Mouse (Mus musculus): ENCODE data around the gene Mad2l1. TPM values are rescaled to one million over a fixed set of nuclear protein-coding genes. Genes with fewer than 3 reads are reported as not detected.

Mad2l1 gene
- 86.3 and 96.0 TPM in 2 replicates for polyA plus RNA-seq (2016; fragmentation: Nextera tagmentation; extraction: Ambion mirVana)

- Histone ChIP-seq H3K36me3 (peaks cover 13% of the 10 kb centered on the region), H3K4me3 (peak within 1 kb of the TSS; percentile 74), H3K27me3 (no peaks in the 10 kb centered on the region), H3K27ac (replicated peaks) (peak within 1 kb of the TSS; percentile 83), H3K4me1 (peaks cover 11% of the 10 kb centered on the region), H3K9me3 (no peaks in the 10 kb centered on the region), H3K9ac (replicated peaks) (peak within 1 kb of the TSS; percentile 70), H3K4me2 (replicated peaks) (peak within 1 kb of the TSS; percentile 66)
- under 1% methylated on average over 57 of the region's 57 CpGs for WGBS
- peak; percentile 98 for ATAC-seq (ENCODE audit: low FRiP score, low read depth)
These were observed at the start of gene Mad2l1 for GRCm38 (mm10) chr6:66535028-66535862. Mad2l1 (plus strand) TSS chr6:66535390.

GRCm38 (mm10) chr6:66493685-66494084, 41.5 kb upstream of the Mad2l1 start:
- Histone ChIP-seq H3K4me2 (replicated peaks) (no peak overlapping the region), H3K27me3 (no peaks in the 10 kb centered on the region), H3K9ac (replicated peaks) (no peak overlapping the region), H3K4me3 (no peak overlapping the region), H3K36me3 (no peaks in the 10 kb centered on the region), H3K4me1 (no peaks in the 10 kb centered on the region), H3K9me3 (no peaks in the 10 kb centered on the region), H3K27ac (replicated peaks) (no peak overlapping the region)
- 86% methylated on average over 3 of the region's 3 CpGs for WGBS
- ATAC-seq (ENCODE audit: low FRiP score, low read depth), result no peak

GRCm38 (mm10) chr6:66516368-66516767, 18.8 kb upstream of the Mad2l1 start:
- Histone ChIP-seq H3K27me3 (no peaks in the 10 kb centered on the region), H3K9ac (replicated peaks) (no peak overlapping the region), H3K27ac (replicated peaks) (no peak overlapping the region), H3K4me1 (no peaks in the 10 kb centered on the region), H3K4me3 (no peak overlapping the region), H3K9me3 (no peaks in the 10 kb centered on the region), H3K4me2 (replicated peaks) (no peak overlapping the region), H3K36me3 (no peaks in the 10 kb centered on the region)
- ATAC-seq (ENCODE audit: low FRiP score, low read depth), result no peak
- 96% methylated on average over 5 of the region's 5 CpGs for WGBS

GRCm38 (mm10) chr6:66528386-66528785, 6.8 kb upstream of the Mad2l1 start:
- Histone ChIP-seq H3K4me1 (no peaks in the 10 kb centered on the region), H3K9ac (replicated peaks) (no peak overlapping the region), H3K4me2 (replicated peaks) (no peak overlapping the region), H3K27ac (replicated peaks) (no peak overlapping the region), H3K9me3 (no peaks in the 10 kb centered on the region), H3K27me3 (no peaks in the 10 kb centered on the region), H3K36me3 (no peaks in the 10 kb centered on the region), H3K4me3 (no peak overlapping the region)
- 93% methylated on average over 10 of the region's 10 CpGs for WGBS
- no peak for ATAC-seq (ENCODE audit: low FRiP score, low read depth)

GRCm38 (mm10) chr6:66533241-66533640, 1.9 kb upstream of the Mad2l1 start:
- Histone ChIP-seq H3K4me2 (replicated peaks) (no peak overlapping the region), H3K4me3 (no peak overlapping the region), H3K9ac (replicated peaks) (no peak overlapping the region), H3K4me1 (peaks cover 11% of the 10 kb centered on the region), H3K27ac (replicated peaks) (no peak overlapping the region), H3K36me3 (no peaks in the 10 kb centered on the region), H3K9me3 (no peaks in the 10 kb centered on the region), H3K27me3 (no peaks in the 10 kb centered on the region)
- WGBS, result 42% methylated on average over 3 of the region's 3 CpGs
- ATAC-seq (ENCODE audit: low FRiP score, low read depth), result no peak

GRCm38 (mm10) chr6:66534366-66534941, 736 bp upstream of the Mad2l1 start:
- WGBS, result 84% methylated on average over 5 of the region's 5 CpGs
- ATAC-seq (ENCODE audit: low FRiP score, low read depth), result no peak

GRCm38 (mm10) chr6:66535966-66536365, 776 bp downstream of the Mad2l1 start:
- H3K9me3 ChIP-seq, result no peaks in the 10 kb centered on the region
- H3K9ac ChIP-seq (replicated peaks), result peak overlapping the region; percentile 70
- H3K4me1 ChIP-seq, result peaks cover 11% of the 10 kb centered on the region
- peak overlapping the region; percentile 66 for H3K4me2 ChIP-seq (replicated peaks)
- peak overlapping the region; percentile 83; the same call in 1 of the 2 replicates for H3K27ac ChIP-seq (replicated peaks)
- H3K27me3 ChIP-seq, result no peaks in the 10 kb centered on the region
- no peak for ATAC-seq (ENCODE audit: low FRiP score, low read depth)
- H3K36me3 ChIP-seq, result peaks cover 19% of the 10 kb centered on the region
- peak overlapping the region; percentile 74 for H3K4me3 ChIP-seq
- WGBS, result 20% methylated on average over 7 of the region's 7 CpGs

More at GRCm38 (mm10) chr6:66534366-66534941, 736 bp upstream of the Mad2l1 start:
- H3K36me3 ChIP-seq, result peaks cover 5% of the 10 kb centered on the region
- peak overlapping the region; percentile 66 for H3K4me2 ChIP-seq (replicated peaks)
- no peaks in the 10 kb centered on the region for H3K9me3 ChIP-seq
- H3K4me1 ChIP-seq, result peaks cover 11% of the 10 kb centered on the region
- peak overlapping the region; percentile 41; the same call in 1 of the 2 replicates for H3K9ac ChIP-seq (replicated peaks)
- no peaks in the 10 kb centered on the region for H3K27me3 ChIP-seq
- H3K4me3 ChIP-seq, result peak overlapping the region; percentile 74
- H3K27ac ChIP-seq (replicated peaks), result peak overlapping the region; percentile 83

GRCm38 (mm10) chr6:66559996-66560395, 24.8 kb downstream of the Mad2l1 start, which contains the start of gene Vmn1r32:
Vmn1r32 (minus strand) TSS chr6:66560096.
- Histone ChIP-seq H3K9me3 (no peaks in the 10 kb centered on the region), H3K27ac (replicated peaks) (no peak within 1 kb of the TSS)
- ATAC-seq (ENCODE audit: low FRiP score, low read depth), result no peak

GRCm38 (mm10) chr6:66595804-66596203, 60.6 kb downstream of the Mad2l1 start:
- no peaks in the 10 kb centered on the region for H3K9me3 ChIP-seq
- H3K9ac ChIP-seq (replicated peaks), result no peak overlapping the region
- ATAC-seq (ENCODE audit: low FRiP score, low read depth), result no peak
- H3K27me3 ChIP-seq, result no peaks in the 10 kb centered on the region
- no peak overlapping the region for H3K4me2 ChIP-seq (replicated peaks)
- no peak overlapping the region for H3K27ac ChIP-seq (replicated peaks)
- H3K4me3 ChIP-seq, result no peak overlapping the region
- no peaks in the 10 kb centered on the region for H3K4me1 ChIP-seq
- no peaks in the 10 kb centered on the region for H3K36me3 ChIP-seq

More at GRCm38 (mm10) chr6:66559996-66560395, 24.8 kb downstream of the Mad2l1 start, which contains the start of gene Vmn1r32:
- Histone ChIP-seq H3K4me3 (no peak within 1 kb of the TSS), H3K27me3 (no peaks in the 10 kb centered on the region), H3K36me3 (no peaks in the 10 kb centered on the region), H3K4me1 (no peaks in the 10 kb centered on the region), H3K4me2 (replicated peaks) (no peak within 1 kb of the TSS), H3K9ac (replicated peaks) (no peak within 1 kb of the TSS)
- WGBS, result 86% methylated on average over 1 of the region's 1 CpGs

Other genes starting within 250 kb of the Mad2l1 start
- 0.08 and 0.15 TPM in 2 replicates for gene Vmn1r32, start 24.7 kb downstream of the Mad2l1 start, polyA plus RNA-seq (2016; fragmentation: Nextera tagmentation; extraction: Ambion mirVana)
- not detected in 2 replicates for gene Vmn1r33, start 82.9 kb downstream of the Mad2l1 start, polyA plus RNA-seq (2016; fragmentation: Nextera tagmentation; extraction: Ambion mirVana)
- not detected in 2 replicates for gene Vmn1r34, start 108.5 kb downstream of the Mad2l1 start, polyA plus RNA-seq (2016; fragmentation: Nextera tagmentation; extraction: Ambion mirVana)
- gene Vmn1r35, start 150.5 kb downstream of the Mad2l1 start, polyA plus RNA-seq (2016; fragmentation: Nextera tagmentation; extraction: Ambion mirVana), result not detected in 2 replicates
- gene Vmn1r36, start 183.8 kb downstream of the Mad2l1 start, polyA plus RNA-seq (2016; fragmentation: Nextera tagmentation; extraction: Ambion mirVana), result not detected in 2 replicates
- gene Vmn1r37, start 194.0 kb downstream of the Mad2l1 start, polyA plus RNA-seq (2016; fragmentation: Nextera tagmentation; extraction: Ambion mirVana), result not detected in 2 replicates
- not detected in 2 replicates for gene Vmn1r38, start 247.2 kb downstream of the Mad2l1 start, polyA plus RNA-seq (2016; fragmentation: Nextera tagmentation; extraction: Ambion mirVana)

All from midbrain, embryonic 12.5 days (tissue).